In the genomic region with DNA sequence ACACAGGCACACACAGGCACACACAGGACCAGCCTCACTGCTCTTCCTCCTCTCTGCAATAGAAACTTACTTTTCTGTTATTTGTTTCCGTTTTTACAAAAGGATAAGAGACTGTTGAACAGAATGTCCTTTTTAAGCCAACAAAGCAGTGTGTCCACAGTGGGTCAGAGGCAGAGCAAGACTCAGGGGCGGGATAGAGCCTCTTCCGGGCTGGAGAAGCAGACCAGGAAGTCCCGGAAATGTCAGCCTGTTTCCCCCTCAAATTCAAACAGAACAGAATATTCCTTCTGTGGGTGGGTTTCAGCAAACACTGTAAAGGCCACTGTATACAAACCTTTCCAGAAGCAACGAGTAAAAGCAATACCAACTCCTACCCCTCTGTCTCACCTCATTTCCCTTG, we compare ENCODE assay signal across 41 mouse cellular contexts. TPM values are rescaled to one million over a fixed set of nuclear protein-coding genes. Genes with fewer than 3 reads are reported as not detected.
DNase-seq lines count a peak whose midpoint lies in the region; ATAC-seq lines count a peak whose summit lies in the region.
"Had no signal": no experiment of that assay in that cellular context is flagged by ENCODE, and none has a peak within 500 bp of the region (broad histone marks: within the 10 kb centered on the region; RNA-seq: fewer than 3 reads in every experiment).

No protein-coding gene starts in this region.

- no peak for DNase-seq in embryonic facial prominence, embryonic 10.5 days (ENCODE audit: low spot score)
- no peak for DNase-seq in kidney, adult 11 months
- DNase-seq in urinary bladder, postnatal 4 days (ENCODE audit: low spot score in 2 of 2), result no peak
- DNase-seq: adrenal gland, postnatal 10 days; cerebellum, adult 11 months; cerebellum, adult 9-10 months; cerebellum, postnatal 36 days; embryo, embryonic 11 days; gastrocnemius, postnatal 14 days; heart, adult 18-20 months; heart, postnatal 14 days; kidney, adult 8-10 months; lung, postnatal 10 days; retina, postnatal 1 day; right cerebral cortex, postnatal 14 days had no signal

- H3K36me3 ChIP-seq in embryonic facial prominence, embryonic 13.5 days, result no peaks in the 10 kb centered on the region
- no peaks in the 10 kb centered on the region for H3K36me3 ChIP-seq in embryonic facial prominence, embryonic 10.5 days (replicated peaks)
- H3K36me3 ChIP-seq in kidney, embryonic 16.5 days (ENCODE audit: insufficient read depth, low read length), result no peaks in the 10 kb centered on the region
- no peaks in the 10 kb centered on the region for H3K36me3 ChIP-seq in megakaryocyte, embryonic 14.5 days (replicated peaks; ENCODE audit: low read length)
- H3K36me3 ChIP-seq in midbrain, embryonic 15.5 days (replicated peaks), result no peaks in the 10 kb centered on the region
- H3K36me3 ChIP-seq: forebrain, embryonic 12.5 days; heart, embryonic 13.5 days; hindbrain, embryonic 12.5 days; intestine, embryonic 15.5 days; limb, embryonic 13.5 days; midbrain, embryonic 13.5 days; neural tube, embryonic 15.5 days; stomach, embryonic 15.5 days had no signal

- no peaks in the 10 kb centered on the region for H3K27me3 ChIP-seq in embryonic facial prominence, embryonic 13.5 days
- peaks cover 10% of the 10 kb centered on the region; the same call in 1 of the 2 replicates for H3K27me3 ChIP-seq in embryonic facial prominence, embryonic 10.5 days (replicated peaks; ENCODE audit: low read depth, poor library complexity, severe bottlenecking)
- no peaks in the 10 kb centered on the region for H3K27me3 ChIP-seq in kidney, embryonic 16.5 days (ENCODE audit: insufficient read depth, low read length)
- H3K27me3 ChIP-seq in megakaryocyte, embryonic 14.5 days (replicated peaks), result no peaks in the 10 kb centered on the region
- H3K27me3 ChIP-seq in midbrain, embryonic 15.5 days (replicated peaks), result no peaks in the 10 kb centered on the region
- H3K27me3 ChIP-seq: CH12.LX; forebrain, embryonic 12.5 days; heart, embryonic 13.5 days; hindbrain, embryonic 12.5 days; intestine, embryonic 15.5 days; limb, embryonic 13.5 days; midbrain, embryonic 13.5 days; neural tube, embryonic 15.5 days; stomach, embryonic 15.5 days had no signal

- WGBS in embryonic facial prominence, embryonic 13.5 days, result 68% methylated on average over 5 of the region's 5 CpGs
- WGBS in embryonic facial prominence, embryonic 10.5 days, result 74% methylated on average over 5 of the region's 5 CpGs
- WGBS in kidney, embryonic 16.5 days, result 44% methylated on average over 5 of the region's 5 CpGs
- WGBS in midbrain, embryonic 15.5 days, result 70% methylated on average over 5 of the region's 5 CpGs

- no peak overlapping the region for H3K4me3 ChIP-seq in embryonic facial prominence, embryonic 13.5 days
- H3K4me3 ChIP-seq in embryonic facial prominence, embryonic 10.5 days, result no peak overlapping the region
- H3K4me3 ChIP-seq in kidney, embryonic 16.5 days (ENCODE audit: low read length), result no peak overlapping the region
- H3K4me3 ChIP-seq in megakaryocyte, embryonic 14.5 days (replicated peaks), result peak overlapping the region; percentile 14
- no peak overlapping the region for H3K4me3 ChIP-seq in midbrain, embryonic 15.5 days
- H3K4me3 ChIP-seq: erythroblast, embryonic 14.5 days; forebrain, embryonic 12.5 days; heart, embryonic 13.5 days; hindbrain, embryonic 12.5 days; intestine, embryonic 15.5 days; limb, embryonic 13.5 days; midbrain, embryonic 13.5 days; neural tube, embryonic 15.5 days; stomach, embryonic 15.5 days had no signal

- ATAC-seq in embryonic facial prominence, embryonic 13.5 days (ENCODE audit: insufficient number of reproducible peaks, insufficient read depth, low FRiP score, low TSS enrichment, low read depth), result no peak
- ATAC-seq in kidney, embryonic 16.5 days (ENCODE audit: low FRiP score, low TSS enrichment), result no peak
- peak; percentile 71 for ATAC-seq in common myeloid progenitor, adult 5-6 weeks (replicated peaks; ENCODE audit: low read depth, poor library complexity, severe bottlenecking)
- no peak for ATAC-seq in midbrain, embryonic 15.5 days (replicated peaks)
- ATAC-seq: activated CD4-positive, CD25-positive, alpha-beta regulatory T cell, adult 4 months; hindbrain, postnatal 0 days; intestine, embryonic 15.5 days; midbrain, embryonic 13.5 days had no signal

- no peaks in the 10 kb centered on the region for H3K4me1 ChIP-seq in embryonic facial prominence, embryonic 13.5 days
- no peaks in the 10 kb centered on the region for H3K4me1 ChIP-seq in embryonic facial prominence, embryonic 10.5 days
- H3K4me1 ChIP-seq in kidney, embryonic 16.5 days (ENCODE audit: insufficient read depth, low read length), result no peaks in the 10 kb centered on the region
- H3K4me1 ChIP-seq in megakaryocyte, embryonic 14.5 days, result peaks cover 9% of the 10 kb centered on the region
- H3K4me1 ChIP-seq in midbrain, embryonic 15.5 days, result no peaks in the 10 kb centered on the region
- H3K4me1 ChIP-seq: forebrain, embryonic 12.5 days; heart, embryonic 13.5 days; hindbrain, embryonic 12.5 days; intestine, embryonic 15.5 days; midbrain, embryonic 13.5 days; neural tube, embryonic 15.5 days; stomach, embryonic 15.5 days had no signal

- no peak overlapping the region for H3K4me2 ChIP-seq in embryonic facial prominence, embryonic 13.5 days
- no peak overlapping the region for H3K4me2 ChIP-seq in kidney, embryonic 16.5 days (replicated peaks; ENCODE audit: low read depth, low read length)
- no peak overlapping the region for H3K4me2 ChIP-seq in midbrain, embryonic 15.5 days
- H3K4me2 ChIP-seq: forebrain, embryonic 12.5 days; heart, embryonic 13.5 days; hindbrain, embryonic 12.5 days; intestine, embryonic 15.5 days; limb, embryonic 13.5 days; liver, embryonic 11.5 days; midbrain, embryonic 13.5 days; neural tube, embryonic 15.5 days; stomach, embryonic 15.5 days had no signal

- no peaks in the 10 kb centered on the region for H3K9me3 ChIP-seq in embryonic facial prominence, embryonic 13.5 days
- H3K9me3 ChIP-seq in embryonic facial prominence, embryonic 10.5 days, result no peaks in the 10 kb centered on the region
- H3K9me3 ChIP-seq in kidney, embryonic 16.5 days (ENCODE audit: low read length), result no peaks in the 10 kb centered on the region
- no peaks in the 10 kb centered on the region for H3K9me3 ChIP-seq in megakaryocyte, embryonic 14.5 days
- no peaks in the 10 kb centered on the region for H3K9me3 ChIP-seq in midbrain, embryonic 15.5 days
- H3K9me3 ChIP-seq: forebrain, embryonic 12.5 days; heart, embryonic 13.5 days; hindbrain, embryonic 12.5 days; intestine, embryonic 15.5 days; limb, embryonic 13.5 days; midbrain, embryonic 13.5 days; neural tube, embryonic 15.5 days; stomach, embryonic 15.5 days had no signal

- H3K9ac ChIP-seq in embryonic facial prominence, embryonic 13.5 days, result no peak overlapping the region
- no peak overlapping the region for H3K9ac ChIP-seq in kidney, embryonic 16.5 days (replicated peaks; ENCODE audit: low read length)
- no peak overlapping the region for H3K9ac ChIP-seq in midbrain, embryonic 15.5 days
- H3K9ac ChIP-seq: forebrain, embryonic 12.5 days; heart, embryonic 13.5 days; hindbrain, embryonic 12.5 days; intestine, embryonic 15.5 days; limb, embryonic 13.5 days; midbrain, embryonic 13.5 days; neural tube, embryonic 15.5 days; stomach, embryonic 15.5 days had no signal

- 0 out of 2 replicates have a peak overlapping the region, but pooled peaks have one; percentile 16 for H3K27ac ChIP-seq in embryonic facial prominence, embryonic 13.5 days
- no peak overlapping the region for H3K27ac ChIP-seq in embryonic facial prominence, embryonic 10.5 days (replicated peaks)
- H3K27ac ChIP-seq in kidney, embryonic 16.5 days (ENCODE audit: low read length), result peak overlapping the region; percentile 18
- H3K27ac ChIP-seq in midbrain, embryonic 15.5 days, result no peak overlapping the region
- H3K27ac ChIP-seq: forebrain, embryonic 12.5 days; heart, embryonic 13.5 days; hindbrain, embryonic 12.5 days; hindbrain, postnatal 0 days; intestine, embryonic 15.5 days; limb, embryonic 13.5 days; midbrain, embryonic 13.5 days; neural tube, embryonic 15.5 days; stomach, embryonic 15.5 days had no signal

RNA-seq across cellular contexts. Expression of a gene that starts 26.7 kb away (rescaled TPM):
- not detected in 2 replicates for polyA plus RNA-seq in embryonic facial prominence, embryonic 13.5 days (2015; fragmentation: Nextera tagmentation; extraction: Ambion mirVana)
- polyA plus RNA-seq in embryonic facial prominence, embryonic 10.5 days (2016; fragmentation: Nextera tagmentation; extraction: Ambion mirVana), result not detected in 2 replicates
- polyA plus RNA-seq in kidney, embryonic 16.5 days (2015; fragmentation: Nextera tagmentation; extraction: Ambion mirVana), result not detected in 2 replicates
- not detected in 2 replicates for total RNA-seq in common myeloid progenitor, adult 5-6 weeks (2017)
- not detected in 2 replicates for polyA plus RNA-seq in megakaryocyte, embryonic 14.5 days (2012; ENCODE audit: insufficient read depth, low replicate concordance)
- not detected in 2 replicates for polyA plus RNA-seq in midbrain, embryonic 15.5 days (2015; fragmentation: Nextera tagmentation; extraction: Ambion mirVana)
- total RNA-seq: CH12.LX; ES-E14; gastrocnemius, postnatal 14 days; heart, adult 18-20 months; heart, postnatal 14 days; hindbrain, postnatal 0 days; layer of hippocampus, adult 18-20 months; layer of hippocampus, postnatal 10 days; left cerebral cortex, adult 18-20 months; left cerebral cortex, postnatal 14 days had no signal
- polyA plus RNA-seq: activated CD4-positive, CD25-positive, alpha-beta regulatory T cell, adult 4 months; C2C12; erythroblast, embryonic 14.5 days; forebrain, embryonic 12.5 days; heart, embryonic 13.5 days; hindbrain, embryonic 12.5 days; hindbrain, postnatal 0 days; intestine, embryonic 15.5 days; limb, embryonic 13.5 days; liver, embryonic 11.5 days; liver, embryonic 16.5 days; midbrain, embryonic 13.5 days; neural tube, embryonic 15.5 days; small intestine, adult 2 months; stomach, embryonic 15.5 days had no signal

RNA-seq across cellular contexts. Expression of a gene that starts 52.9 kb away (rescaled TPM):
- 239 and 390 TPM in 2 replicates for polyA plus RNA-seq in embryonic facial prominence, embryonic 13.5 days (2015; fragmentation: Nextera tagmentation; extraction: Ambion mirVana)
- polyA plus RNA-seq in embryonic facial prominence, embryonic 10.5 days (2016; fragmentation: Nextera tagmentation; extraction: Ambion mirVana), result 0.20 and 0.28 TPM in 2 replicates
- 0.32 and 1.1 TPM in 2 replicates for polyA plus RNA-seq in kidney, embryonic 16.5 days (2015; fragmentation: Nextera tagmentation; extraction: Ambion mirVana)
- 0.15 TPM in 1 of 2 replicates, not detected in the other for total RNA-seq in common myeloid progenitor, adult 5-6 weeks (2017)
- not detected in 2 replicates for polyA plus RNA-seq in megakaryocyte, embryonic 14.5 days (2012; ENCODE audit: insufficient read depth, low replicate concordance)
- 0.23 and 0.24 TPM in 2 replicates for polyA plus RNA-seq in midbrain, embryonic 15.5 days (2015; fragmentation: Nextera tagmentation; extraction: Ambion mirVana)
- total RNA-seq: CH12.LX; ES-E14; gastrocnemius, postnatal 14 days; heart, adult 18-20 months; heart, postnatal 14 days had no signal
- polyA plus RNA-seq: activated CD4-positive, CD25-positive, alpha-beta regulatory T cell, adult 4 months; C2C12; erythroblast, embryonic 14.5 days; forebrain, embryonic 12.5 days; hindbrain, embryonic 12.5 days; intestine, embryonic 15.5 days; liver, embryonic 11.5 days; liver, embryonic 16.5 days; small intestine, adult 2 months had no signal

Comparison
In these comparisons a context has a peak if more than half of its experiments do, and no peak if none do; other contexts are left out.
1. H3K27ac ChIP-seq: peak in embryonic facial prominence, embryonic 13.5 days (single experiment) and kidney, embryonic 16.5 days (single experiment); none in embryonic facial prominence, embryonic 10.5 days (single experiment) and midbrain, embryonic 15.5 days (single experiment).
2. RNA of a gene that starts 52.9 kb away (polyA plus RNA-seq): 239 to 390 TPM in embryonic facial prominence, embryonic 13.5 days; 0.32 to 1.1 TPM in kidney, embryonic 16.5 days, 0.23 to 0.24 TPM in midbrain, embryonic 15.5 days, 0.20 to 0.28 TPM in embryonic facial prominence, embryonic 10.5 days and not detected in megakaryocyte, embryonic 14.5 days; every median in the first group is over 100 times any median in the second.